Mouse (Mus musculus): ENCODE measurements around the gene Tmem59. TPM values are rescaled to one million over a fixed set of nuclear protein-coding genes. Genes with fewer than 3 reads are reported as not detected.

Gene Tmem59
- polyA plus RNA-seq, 1 experiment from 2014 or later: 130 TPM

DNA sequence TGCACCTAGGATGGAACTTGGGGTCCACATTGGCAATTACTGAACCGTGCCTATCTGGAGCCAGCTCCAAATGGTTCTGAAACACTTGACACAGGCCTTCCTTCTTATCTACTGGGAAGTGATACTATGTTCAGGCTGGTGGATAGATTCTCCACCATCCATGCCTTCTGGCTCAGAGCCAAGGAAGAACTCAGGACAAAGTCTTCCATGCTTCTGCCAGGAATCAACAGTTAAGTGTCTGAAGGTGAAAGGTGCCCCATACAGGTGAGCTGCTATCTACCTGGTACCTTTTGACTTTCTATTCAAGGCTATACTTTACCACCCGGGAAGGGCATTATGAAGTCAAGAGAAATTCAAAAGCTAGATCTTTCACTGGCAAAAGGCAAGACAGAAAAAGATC is 60.1 kb downstream of the Tmem59 start:
- Histone ChIP-seq H3K36me3 (ENCODE audit: inconsistent target) (peaks cover 13% of the 10 kb centered on the region; the same call in 1 of the 2 replicates), H3K27ac (no peak overlapping the region), H3K79me2 (ENCODE audit: inconsistent target) (no peaks in the 10 kb centered on the region), H3K4me3 (ENCODE audit: inconsistent target) (no peak overlapping the region)
- 94% methylated on average over 2 of the region's 2 CpGs for WGBS (ENCODE audit: missing documents)

DNA sequence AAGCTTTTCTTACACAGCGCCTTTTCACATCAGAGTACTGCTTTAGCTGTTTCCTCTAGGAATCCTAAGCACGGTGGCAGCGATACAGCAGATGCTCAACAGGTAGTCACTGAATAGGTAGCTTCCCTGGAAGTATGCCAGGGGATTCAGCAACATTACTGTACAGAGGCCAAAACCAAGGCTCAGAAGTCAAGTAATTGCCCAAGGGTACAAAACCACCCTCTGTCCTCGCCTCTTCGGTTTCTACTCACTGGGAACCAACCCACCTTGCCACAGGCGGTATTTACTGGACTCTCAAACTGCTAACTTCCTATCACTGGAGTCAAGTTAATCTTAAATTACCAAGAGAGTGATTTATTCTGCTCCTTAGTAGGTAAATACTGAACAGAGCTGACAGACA is 62.0 kb downstream of the Tmem59 start:
- no peak overlapping the region for H3K4me3 ChIP-seq (ENCODE audit: inconsistent target)
- WGBS (ENCODE audit: missing documents): 98% methylated on average over 6 of the region's 6 CpGs
- no peak overlapping the region for H3K27ac ChIP-seq
- no peaks in the 10 kb centered on the region for H3K79me2 ChIP-seq (ENCODE audit: inconsistent target)
- peaks cover 10% of the 10 kb centered on the region; the same call in 1 of the 2 replicates for H3K36me3 ChIP-seq (ENCODE audit: inconsistent target)

DNA sequence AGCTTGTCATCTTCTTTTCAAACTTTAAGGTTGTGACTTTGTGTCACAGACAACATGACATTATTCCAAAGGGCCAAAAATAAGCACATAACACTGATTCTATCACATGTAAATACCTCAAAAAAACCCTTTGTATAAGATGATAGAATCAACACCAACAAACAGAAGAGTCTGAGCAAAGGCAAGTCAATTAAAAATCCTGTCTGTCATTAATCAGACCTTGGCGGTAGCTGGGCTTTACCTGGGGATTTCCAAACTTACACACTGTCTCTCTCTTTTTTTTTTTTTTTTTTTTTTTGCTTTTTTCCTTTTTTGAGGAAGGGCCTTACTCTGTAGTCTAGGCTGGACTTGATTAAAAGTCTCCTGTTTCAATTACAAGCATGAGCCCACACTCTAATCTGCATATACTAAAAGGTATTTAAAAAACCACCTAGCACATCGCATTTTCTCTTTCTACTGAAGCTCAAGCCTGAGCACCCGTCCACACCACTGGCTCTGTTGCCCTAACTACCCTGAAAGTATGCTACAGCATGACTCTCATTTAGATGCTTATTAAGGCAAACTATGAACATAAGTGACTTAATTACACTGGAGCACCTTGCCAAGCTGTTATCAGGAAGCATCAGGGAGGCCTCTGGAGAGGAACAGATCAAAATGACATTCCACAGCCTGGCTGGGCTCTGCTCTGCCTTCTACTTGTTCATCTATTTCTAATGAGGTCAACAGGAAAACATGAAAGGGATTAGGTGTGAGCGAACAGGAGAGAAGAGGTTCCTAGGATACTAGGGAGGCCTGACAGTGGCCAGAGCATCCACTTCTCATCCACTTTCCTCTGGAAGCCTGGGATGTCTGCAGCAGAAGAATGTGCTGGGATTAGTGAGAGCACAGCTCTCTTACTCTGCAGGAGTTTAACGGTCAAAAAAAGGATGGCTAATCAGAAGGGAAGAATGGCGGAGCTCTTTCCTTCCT is 65.5 kb downstream of the Tmem59 start:
- Histone ChIP-seq H3K27ac (no peak overlapping the region), H3K36me3 (ENCODE audit: inconsistent target) (peaks cover 10% of the 10 kb centered on the region; the same call in 1 of the 2 replicates), H3K4me3 (ENCODE audit: inconsistent target) (no peak overlapping the region)

DNA sequence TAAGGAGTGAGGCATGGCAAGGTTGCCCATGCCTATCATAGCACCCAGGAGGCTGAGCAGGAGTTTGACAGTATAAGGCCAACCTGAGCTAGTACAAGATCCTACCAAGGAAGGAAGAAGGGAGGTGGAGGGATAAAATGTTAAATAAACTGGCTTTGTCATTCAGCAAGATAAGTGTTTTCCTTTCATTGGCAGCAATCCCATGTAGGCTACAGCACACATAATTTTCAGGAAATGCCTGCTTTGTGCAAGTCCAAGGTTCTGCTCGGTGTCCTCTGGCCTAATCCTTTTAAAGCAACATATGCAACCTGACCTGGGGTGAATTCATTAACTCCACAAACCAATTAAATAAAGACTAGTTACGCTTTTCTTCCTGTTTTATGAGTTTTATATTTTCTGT is 67.2 kb downstream of the Tmem59 start:
- Histone ChIP-seq H3K4me3 (ENCODE audit: inconsistent target) (no peak overlapping the region), H3K79me2 (ENCODE audit: inconsistent target) (peaks cover 10% of the 10 kb centered on the region; the same call in 1 of the 2 replicates), H3K27ac (no peak overlapping the region), H3K36me3 (ENCODE audit: inconsistent target) (peaks cover 4% of the 10 kb centered on the region; the same call in 1 of the 2 replicates)
- 76% methylated on average over 2 of the region's 2 CpGs for WGBS (ENCODE audit: missing documents)

More for the DNA sequence above, 65.5 kb downstream of the Tmem59 start:
- no peaks in the 10 kb centered on the region; the same call in 1 of the 2 replicates for H3K79me2 ChIP-seq (ENCODE audit: inconsistent target)
- 90% methylated on average over 4 of the region's 6 CpGs for WGBS (ENCODE audit: missing documents)

DNA sequence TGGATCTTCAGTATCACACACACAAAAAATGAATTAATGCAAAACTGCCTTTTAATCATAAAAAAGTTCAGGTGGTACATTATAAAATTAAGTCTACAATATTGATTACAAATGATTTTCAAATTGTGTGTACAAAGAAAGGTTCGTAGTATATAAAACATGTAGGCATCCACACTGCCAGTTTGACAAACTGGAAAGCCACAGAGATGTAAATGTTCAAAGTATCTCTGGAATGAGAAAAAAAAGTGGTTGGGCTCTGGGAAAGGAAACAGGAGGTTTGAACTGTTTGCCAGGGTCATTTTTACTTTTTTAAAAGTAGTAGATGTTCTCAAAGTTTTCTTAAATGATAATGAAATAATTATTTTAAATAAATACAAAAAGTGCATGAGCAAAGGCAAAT is 67.8 kb downstream of the Tmem59 start:
- Histone ChIP-seq H3K36me3 (ENCODE audit: inconsistent target) (no peaks in the 10 kb centered on the region; the same call in 1 of the 2 replicates), H3K4me3 (ENCODE audit: inconsistent target) (no peak overlapping the region), H3K27ac (no peak overlapping the region), H3K79me2 (ENCODE audit: inconsistent target) (peaks cover 10% of the 10 kb centered on the region; the same call in 1 of the 2 replicates)
- 83% methylated on average over 1 of the region's 1 CpGs for WGBS (ENCODE audit: missing documents)

DNA sequence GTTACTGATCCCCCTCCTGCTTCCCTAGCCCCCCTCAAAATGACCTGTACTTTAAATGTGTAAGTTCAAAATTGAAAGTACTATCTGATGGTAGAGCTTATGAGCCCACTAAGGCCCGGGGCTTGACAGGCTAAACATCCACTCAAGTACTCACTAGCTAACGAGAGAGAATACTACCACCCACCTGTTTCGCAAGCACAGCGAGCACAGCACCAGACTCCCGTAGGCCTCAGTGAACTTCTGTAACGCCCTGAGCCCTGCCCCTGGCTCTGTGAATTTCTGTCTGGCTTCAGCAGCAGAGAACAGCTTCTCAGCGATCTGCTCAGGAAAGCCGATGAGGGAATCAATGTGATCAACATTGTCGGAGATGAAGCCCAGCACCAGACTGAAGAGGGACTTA is 68.9 kb downstream of the Tmem59 start:
- H3K4me3 ChIP-seq (ENCODE audit: inconsistent target): no peak overlapping the region
- H3K27ac ChIP-seq: no peak overlapping the region
- no peaks in the 10 kb centered on the region; the same call in 1 of the 2 replicates for H3K36me3 ChIP-seq (ENCODE audit: inconsistent target)
- WGBS (ENCODE audit: missing documents): 69% methylated on average over 9 of the region's 9 CpGs
- peaks cover 10% of the 10 kb centered on the region; the same call in 1 of the 2 replicates for H3K79me2 ChIP-seq (ENCODE audit: inconsistent target)

DNA sequence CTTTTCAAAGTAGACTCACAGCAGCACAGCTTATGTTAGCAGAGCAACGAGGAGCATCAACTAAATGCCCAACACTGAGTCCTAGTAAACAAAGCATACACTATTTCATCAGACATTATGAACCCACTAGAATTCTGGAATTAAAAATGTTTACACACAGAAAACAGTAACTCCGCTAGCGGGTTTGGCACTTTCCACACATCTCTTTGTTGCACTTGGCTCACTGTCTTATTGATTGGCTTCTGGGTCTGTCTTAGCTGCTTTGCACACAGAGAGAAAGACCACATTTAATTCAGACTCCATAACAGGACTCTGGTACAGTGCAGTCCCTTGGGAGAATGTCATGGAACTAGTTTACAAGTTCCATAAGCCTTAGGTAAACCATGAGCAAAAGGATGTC is 69.9 kb downstream of the Tmem59 start:
- WGBS (ENCODE audit: missing documents): 98% methylated on average over 3 of the region's 3 CpGs
- Histone ChIP-seq H3K27ac (no peak overlapping the region), H3K4me3 (ENCODE audit: inconsistent target) (no peak overlapping the region), H3K79me2 (ENCODE audit: inconsistent target) (peaks cover 10% of the 10 kb centered on the region; the same call in 1 of the 2 replicates), H3K36me3 (ENCODE audit: inconsistent target) (no peaks in the 10 kb centered on the region; the same call in 1 of the 2 replicates)

DNA sequence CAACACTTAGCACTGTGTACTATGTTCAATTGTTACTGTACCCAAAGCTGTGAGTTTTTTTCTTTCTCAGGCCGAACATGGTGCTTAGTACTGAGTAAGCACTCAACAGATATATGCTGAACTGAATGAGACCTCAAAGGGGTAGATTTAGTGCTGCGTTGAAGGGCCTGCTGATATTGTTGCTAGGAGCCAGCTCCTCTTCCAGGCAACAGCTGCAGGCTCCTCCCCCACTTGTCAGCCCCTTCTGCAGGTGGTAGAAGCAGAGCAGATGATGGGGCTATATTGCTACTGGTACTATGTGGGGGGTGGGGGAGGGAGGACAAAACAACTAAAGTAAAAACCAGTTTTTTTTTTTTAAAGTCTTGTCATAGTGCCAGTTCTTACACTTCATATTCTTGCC is 71.3 kb downstream of the Tmem59 start:
- Histone ChIP-seq H3K36me3 (ENCODE audit: inconsistent target) (no peaks in the 10 kb centered on the region), H3K4me3 (ENCODE audit: inconsistent target) (no peak overlapping the region), H3K79me2 (ENCODE audit: inconsistent target) (peaks cover 10% of the 10 kb centered on the region; the same call in 1 of the 2 replicates), H3K27ac (no peak overlapping the region)
- 90% methylated on average over 1 of the region's 2 CpGs for WGBS (ENCODE audit: missing documents)

DNA sequence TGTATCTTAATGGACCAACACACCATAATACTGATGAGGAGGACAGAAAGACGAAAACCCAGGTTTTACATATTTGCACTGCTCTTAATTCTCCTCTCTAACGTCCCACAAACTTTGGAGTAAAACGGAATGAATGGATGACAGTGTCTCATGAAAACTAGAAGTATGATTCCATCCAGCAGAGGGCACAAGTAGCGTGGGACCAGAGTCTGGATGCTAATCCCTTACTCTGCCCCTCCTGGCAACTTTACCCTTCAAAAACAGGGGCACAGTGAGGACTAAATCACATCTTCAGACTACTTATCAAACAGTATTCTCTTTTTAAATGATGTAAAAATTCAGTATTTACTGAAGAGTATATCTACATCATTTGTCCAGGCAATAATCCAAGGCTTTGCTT is 72.3 kb downstream of the Tmem59 start:
- H3K27ac ChIP-seq: no peak overlapping the region
- H3K79me2 ChIP-seq (ENCODE audit: inconsistent target): peaks cover 10% of the 10 kb centered on the region; the same call in 1 of the 2 replicates
- H3K36me3 ChIP-seq (ENCODE audit: inconsistent target): no peaks in the 10 kb centered on the region
- H3K4me3 ChIP-seq (ENCODE audit: inconsistent target): no peak overlapping the region
- WGBS (ENCODE audit: missing documents): 32% methylated on average over 4 of the region's 4 CpGs

Other genes with a start within 250 kb of the Tmem59 start
- 27.4 to 36.5 TPM (median 34.4 TPM) in 3 replicates for gene Mrpl37, start 111.5 kb upstream of the Tmem59 start, polyA plus RNA-seq (2018)
- gene Cyb5rl, start 111.4 kb upstream of the Tmem59 start, polyA plus RNA-seq (2018): 2.2 to 6.5 TPM (median 3.2 TPM) in 3 replicates
- gene Cdcp2, start 81.5 kb upstream of the Tmem59 start, polyA plus RNA-seq (2018): not detected in 3 replicates
- 33.9 to 65.4 TPM (median 51.7 TPM) in 3 replicates for gene Tceanc2, start 717 bp downstream of the Tmem59 start, polyA plus RNA-seq (2018)
- gene Ldlrad1, start 30.8 kb downstream of the Tmem59 start, polyA plus RNA-seq (2018): not detected in 3 replicates
- gene Lrrc42, start 75.1 kb downstream of the Tmem59 start, polyA plus RNA-seq (2018): 8.4 to 11.4 TPM (median 10.0 TPM) in 3 replicates
- gene Hspb11, start 75.2 kb downstream of the Tmem59 start, polyA plus RNA-seq (2018): 16.2 to 43.5 TPM (median 22.6 TPM) in 3 replicates
- not detected in 3 replicates for gene Dio1, start 128.8 kb downstream of the Tmem59 start, polyA plus RNA-seq (2018)
- gene Yipf1, start 136.0 kb downstream of the Tmem59 start, polyA plus RNA-seq (2018): 33.6 to 49.3 TPM (median 47.6 TPM) in 3 replicates
- gene Ndc1, start 189.4 kb downstream of the Tmem59 start, polyA plus RNA-seq (2018): 2.8 to 17.6 TPM (median 9.3 TPM) in 3 replicates